Mouse (Mus musculus) T-cell, adult 2 months (primary cell): ENCODE measurements around the gene Ttf1.
A peak's percentile ranks its signal among the peaks of the same experiment; 100 is the strongest.

Experiments used
- DNase-seq: peaks from one replicate; pipeline ENCODE4 v3.0.0; 2022; ENCODE audit warnings: low spot score

Ttf1 gene

DNA sequence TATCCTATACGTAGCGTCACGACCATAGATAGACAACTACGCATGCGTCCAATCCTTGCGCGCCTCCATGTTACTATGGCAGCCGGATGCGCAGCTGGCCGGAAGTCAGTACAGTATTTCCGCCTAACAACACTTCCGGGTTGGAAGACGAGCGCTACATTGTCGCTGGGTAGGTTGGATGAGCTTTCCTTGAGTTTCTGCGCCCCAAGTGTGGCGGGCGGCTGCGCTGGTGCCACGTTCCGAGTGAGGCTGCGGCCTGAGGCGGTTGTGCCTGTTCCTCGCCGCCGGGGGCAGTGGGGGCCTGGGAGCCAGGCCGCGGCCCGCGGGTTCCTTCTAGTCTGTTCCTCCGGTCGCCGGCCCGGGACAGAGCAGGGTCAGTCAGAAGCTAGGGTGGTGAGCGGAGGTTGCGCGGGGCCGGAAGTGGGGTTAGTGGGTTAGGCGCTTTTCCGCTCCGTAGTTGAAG lies at the start of gene Ttf1:
Gene Ttf1, plus strand, starts transcription at position 128 of the 463 bp plus-strand sequence.
- peak; percentile 95 for DNase-seq

GRCm38 (mm10) chr2:29012523-29012922 lies 47.5 kb upstream of the Ttf1 start:
- DNase-seq, result no peak

- no peak for DNase-seq
Measured at GRCm38 (mm10) chr2:29016599-29017587, 43.2 kb upstream of the Ttf1 start.

DNA sequence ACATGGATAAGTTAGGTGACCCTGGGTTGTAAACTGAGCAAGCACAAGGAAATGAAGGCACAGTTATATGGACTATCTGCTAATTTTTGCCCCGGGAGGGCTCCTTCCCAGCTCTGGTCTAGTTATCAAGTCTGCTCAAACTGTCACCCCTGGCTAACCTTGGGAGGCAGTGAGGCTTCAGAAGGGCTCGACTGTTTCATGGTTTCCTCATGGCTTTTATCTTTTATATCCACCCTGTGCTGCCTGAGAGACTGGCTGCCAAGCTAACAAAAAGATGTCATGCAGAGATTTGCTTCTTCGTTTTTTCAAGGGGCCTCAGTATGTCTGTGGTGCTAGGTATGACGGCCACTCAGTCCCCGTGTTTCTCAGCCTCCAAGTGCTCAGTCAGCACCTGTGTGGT lies 41.4 kb upstream of the Ttf1 start:
- no peak for DNase-seq

DNA sequence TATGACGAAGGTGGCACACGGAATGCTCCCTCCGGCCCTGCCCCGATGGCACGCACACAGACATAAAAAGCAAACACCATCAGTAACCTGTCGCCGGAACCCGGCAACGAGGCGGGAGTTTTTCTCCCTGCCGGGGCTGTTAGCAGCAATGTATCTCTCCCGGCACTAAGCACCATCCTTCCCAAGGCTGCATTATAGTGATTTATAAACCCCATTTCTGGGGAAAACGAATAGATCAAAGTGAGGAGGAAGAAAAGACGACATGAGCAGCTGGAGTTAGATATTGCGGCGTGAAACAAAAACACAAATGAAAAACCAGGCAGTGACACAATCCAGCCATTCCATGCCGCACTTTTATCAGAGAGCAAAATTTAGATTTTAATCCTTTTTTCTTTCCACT lies 39.0 kb upstream of the Ttf1 start:
- DNase-seq, result no peak

GRCm38 (mm10) chr2:29023001-29023400 lies 37.1 kb upstream of the Ttf1 start:
- DNase-seq, result no peak

- no peak for DNase-seq
Measured at GRCm38 (mm10) chr2:29025284-29025683, 34.8 kb upstream of the Ttf1 start.

- no peak for DNase-seq
Measured at GRCm38 (mm10) chr2:29030048-29030734, 29.9 kb upstream of the Ttf1 start.

DNA sequence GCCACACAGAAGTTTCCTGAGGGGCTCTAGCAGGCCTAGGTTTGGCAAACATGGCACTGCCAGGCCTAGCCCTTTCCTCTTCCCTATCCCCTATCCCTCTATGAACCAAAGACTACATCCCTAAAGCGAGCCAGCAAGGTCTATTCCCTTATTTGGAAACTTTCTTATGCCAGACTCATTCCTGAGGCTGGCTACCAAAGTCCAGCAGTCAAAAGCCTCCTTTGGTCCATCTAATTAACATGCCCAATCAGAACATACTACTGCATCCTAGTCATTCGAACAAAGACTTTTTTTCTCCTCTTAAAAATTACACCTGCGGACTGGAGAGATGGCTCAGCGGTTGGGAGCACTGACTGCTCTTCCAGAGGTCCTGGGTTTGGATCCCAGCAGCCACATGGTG lies 28.1 kb upstream of the Ttf1 start:
- no peak for DNase-seq

DNA sequence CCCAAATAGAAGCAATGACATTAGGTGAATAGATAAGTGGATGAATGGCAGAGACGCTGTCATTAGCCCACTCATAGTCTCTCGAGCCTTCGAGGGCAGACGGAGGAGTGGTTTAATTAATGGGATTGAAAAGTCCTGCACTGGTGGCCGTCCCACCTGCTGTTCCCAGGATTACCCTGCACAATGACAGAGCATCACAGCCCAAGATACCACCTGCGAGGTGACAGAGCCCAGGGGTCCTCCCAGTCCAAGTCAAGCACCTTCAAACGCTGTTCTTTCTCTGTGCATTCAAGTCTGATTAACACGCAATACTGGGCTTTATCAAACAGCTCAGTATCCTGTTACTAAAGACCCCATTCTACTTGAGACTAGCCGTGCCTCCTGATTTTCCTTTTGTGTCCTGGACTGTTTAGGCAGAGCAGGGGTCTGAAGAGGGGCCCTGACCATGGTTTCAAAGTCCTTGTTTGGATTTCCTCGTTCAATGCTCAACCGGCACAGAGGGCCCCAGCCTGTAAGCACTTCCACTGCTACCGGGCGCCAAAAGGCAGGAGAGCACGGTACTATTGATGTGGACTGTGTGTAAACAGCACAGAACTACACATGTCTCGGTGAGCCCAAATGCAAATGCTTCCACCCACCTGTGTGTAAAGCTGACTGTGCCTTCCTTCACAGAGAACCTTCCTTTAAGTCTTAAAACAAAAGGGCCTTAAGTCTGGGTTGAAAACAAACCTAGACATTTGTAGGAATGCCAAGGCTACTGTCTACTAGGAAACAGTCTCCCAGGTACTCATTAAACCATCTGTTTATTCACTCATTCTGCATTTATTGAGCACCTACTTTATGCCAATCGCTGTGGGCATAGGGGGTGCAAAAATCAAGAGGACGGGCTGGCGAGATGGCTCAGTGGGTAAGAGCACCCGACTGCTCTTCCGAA lies 25.3 kb upstream of the Ttf1 start:
- no peak for DNase-seq

- DNase-seq, result no peak
Measured at GRCm38 (mm10) chr2:29035698-29036097, 24.4 kb upstream of the Ttf1 start.

DNA sequence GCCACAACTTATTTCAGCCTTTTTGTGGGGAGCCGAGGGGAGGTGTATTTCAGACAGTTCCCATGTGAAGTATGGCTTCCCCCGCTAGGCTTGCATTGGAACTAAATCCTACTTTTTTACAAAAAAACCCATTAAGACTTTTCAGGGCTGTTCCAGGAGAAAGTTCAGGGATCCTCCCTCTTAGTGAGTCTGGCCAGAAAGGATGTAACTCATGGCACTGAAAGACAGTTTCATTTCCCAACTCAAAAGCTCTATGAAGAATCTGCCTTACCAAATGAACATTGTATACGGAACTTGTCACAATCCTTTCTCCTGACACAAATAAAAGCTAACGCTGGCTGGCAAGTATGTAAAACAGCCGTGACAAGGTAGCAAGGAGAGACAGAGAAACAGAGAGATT lies 20.3 kb upstream of the Ttf1 start:
- DNase-seq, result no peak

GRCm38 (mm10) chr2:29040594-29041476 lies 19.2 kb upstream of the Ttf1 start:
- DNase-seq, result no peak

DNA sequence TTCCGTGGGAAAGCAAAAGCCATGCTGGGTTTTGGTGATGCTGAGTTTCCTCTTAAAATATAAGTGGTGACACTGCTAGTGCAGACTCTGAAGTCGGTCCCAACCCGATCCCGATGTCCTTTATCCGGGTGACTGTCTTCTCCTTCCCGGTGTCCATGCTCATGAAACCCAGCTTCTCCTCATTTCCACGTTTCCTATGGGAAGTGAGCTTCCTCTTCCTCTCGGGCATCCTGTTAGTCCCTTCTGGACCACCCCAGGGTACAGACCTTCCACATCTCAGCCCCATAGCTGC lies 18.6 kb upstream of the Ttf1 start:
- DNase-seq, result no peak

DNA sequence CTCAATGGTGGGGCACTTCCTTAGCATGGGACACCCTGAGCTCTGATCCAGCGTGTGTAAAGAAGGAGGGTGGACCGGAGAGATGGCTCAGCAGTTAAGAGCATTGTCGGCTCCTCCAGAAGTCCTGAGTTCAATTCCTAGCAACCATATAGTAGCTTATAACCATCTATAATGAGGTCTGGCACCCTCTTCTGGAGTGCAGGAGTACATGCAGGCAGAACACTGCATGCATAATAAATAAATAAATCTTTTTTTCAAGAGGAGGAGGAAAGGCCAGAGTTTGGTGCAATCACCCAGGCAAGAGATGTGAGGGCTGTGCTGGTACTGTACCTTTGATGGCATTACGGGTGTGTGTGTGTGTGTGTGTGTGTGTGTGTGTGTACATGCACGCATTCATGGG lies 17.9 kb upstream of the Ttf1 start:
- no peak for DNase-seq

DNA sequence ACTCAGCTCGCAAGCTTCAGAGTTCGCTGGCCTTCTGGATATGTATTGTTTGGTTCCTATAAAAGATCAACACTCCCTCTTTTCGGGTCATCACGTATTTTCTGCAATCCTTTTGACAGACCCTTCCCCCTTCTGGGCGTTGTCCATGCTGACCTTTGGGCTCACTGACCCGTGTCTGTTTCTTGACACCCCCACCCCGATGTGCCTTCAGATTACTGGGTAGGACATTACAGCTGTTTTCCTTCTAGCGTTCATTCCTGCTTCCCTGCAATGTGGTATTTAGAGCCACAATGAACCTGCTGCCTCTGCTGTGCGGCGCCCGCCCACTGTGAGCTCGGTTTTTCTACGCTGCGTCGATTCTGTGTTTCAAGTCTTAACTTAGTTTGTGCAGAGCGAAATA lies 13.9 kb upstream of the Ttf1 start:
- no peak for DNase-seq

GRCm38 (mm10) chr2:29051932-29052331 lies 8.1 kb upstream of the Ttf1 start:
- no peak for DNase-seq

- DNase-seq, result peak; percentile 60
Measured at GRCm38 (mm10) chr2:29052943-29053454, 7.1 kb upstream of the Ttf1 start.

- peak; percentile 74 for DNase-seq
Measured at GRCm38 (mm10) chr2:29053802-29054544, 6.1 kb upstream of the Ttf1 start.

GRCm38 (mm10) chr2:29054545-29054935 lies 5.5 kb upstream of the Ttf1 start:
- DNase-seq, result no peak
